Mouse (Mus musculus) brain, embryonic 14.5 days (tissue): ENCODE results near the gene Itga9. TPM values are rescaled to one million over a fixed set of nuclear protein-coding genes. Genes with fewer than 3 reads are reported as not detected.

Experiments used
- DNase-seq: peaks from one replicate; pipeline ENCODE4 v3.0.0-alpha.2; 2011; ENCODE audit warnings: low read depth
- CTCF ChIP-seq: fragments of 200-500 bp; IDR thresholded peaks from 2 replicates; pipeline ENCODE4 v1.5.1; 2012; ENCODE audit warnings: inconsistent platforms, mild to moderate bottlenecking, moderate library complexity, borderline replicate concordance; ENCODE audit not compliant: insufficient read depth, insufficient read length; ENCODE audit errors: extremely low read depth
- POLR2A ChIP-seq: fragments of 200-500 bp; IDR thresholded peaks from 2 replicates; pipeline ENCODE4 v1.6.1; 2012; ENCODE audit warnings: mild to moderate bottlenecking, inconsistent platforms, borderline replicate concordance; ENCODE audit not compliant: poor library complexity, insufficient read depth, insufficient read length, severe bottlenecking; ENCODE audit errors: extremely low read depth
- polyA plus RNA-seq: library from polyadenylated mRNA; depleted of rRNA; stranded (reverse); fragments of >200 nt; gene quantifications from 2 replicates; pipeline ENCODE4 v1.2.3, GENCODE M21; 2012

Gene Itga9
- polyA plus RNA-seq, 1 experiment, result 3.0 TPM

DNA sequence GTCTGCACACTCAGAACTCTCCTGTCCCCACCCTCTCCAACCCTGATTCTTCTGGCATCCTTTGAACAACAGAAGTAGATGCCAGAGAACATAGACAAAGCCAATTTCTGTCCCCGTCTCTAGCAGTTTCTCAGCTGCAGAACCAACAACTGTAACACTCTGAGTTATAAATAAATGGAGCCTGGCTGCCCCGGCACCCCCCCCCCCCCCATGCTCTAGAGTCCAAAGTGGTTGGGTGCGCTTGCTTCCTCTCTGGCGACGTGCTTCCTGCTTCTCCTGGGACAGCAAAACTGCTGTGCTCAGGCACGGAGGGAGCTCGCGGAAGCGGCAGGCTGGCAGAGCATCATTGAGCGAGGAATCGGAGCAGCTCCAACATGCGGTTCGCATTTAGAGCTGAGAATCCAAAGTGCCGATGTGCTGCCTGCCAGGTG is 4.6 kb downstream of the Itga9 start:
- TF ChIP-seq CTCF, result no peak
- DNase-seq, result peak; percentile 69

DNA sequence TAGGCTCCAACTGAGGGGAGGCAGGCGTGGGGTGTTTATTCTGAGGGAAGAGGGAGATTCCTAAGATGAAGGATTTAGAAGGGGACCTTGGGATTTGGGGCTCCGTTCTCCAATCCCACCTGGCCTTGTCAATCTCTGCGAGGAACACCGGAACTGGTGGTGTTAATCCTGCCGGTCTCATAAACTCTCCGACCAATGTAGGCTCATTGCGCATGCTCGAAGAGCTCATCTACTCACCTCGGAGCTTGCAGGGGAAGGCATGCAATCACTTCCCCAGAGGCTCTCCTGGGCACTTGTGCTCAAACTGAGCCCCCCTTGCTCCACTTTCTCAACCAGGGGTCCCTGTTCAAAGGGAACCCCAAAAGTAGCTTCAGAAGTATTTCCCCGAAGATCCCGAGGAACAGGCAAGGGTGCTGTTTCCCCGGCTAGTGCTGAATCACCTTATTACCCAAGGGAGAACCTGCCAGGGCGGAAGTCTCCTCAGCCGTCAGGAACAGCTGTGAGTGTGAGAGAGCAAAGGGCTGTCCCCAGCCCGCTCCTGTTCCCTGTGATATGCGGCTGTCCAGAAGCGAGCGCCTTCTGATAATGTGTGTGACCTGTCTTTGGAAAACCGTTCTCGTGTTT is 5.6 kb downstream of the Itga9 start:
- TF ChIP-seq POLR2A (no peak), CTCF (no peak)
- DNase-seq, result no peak

DNA sequence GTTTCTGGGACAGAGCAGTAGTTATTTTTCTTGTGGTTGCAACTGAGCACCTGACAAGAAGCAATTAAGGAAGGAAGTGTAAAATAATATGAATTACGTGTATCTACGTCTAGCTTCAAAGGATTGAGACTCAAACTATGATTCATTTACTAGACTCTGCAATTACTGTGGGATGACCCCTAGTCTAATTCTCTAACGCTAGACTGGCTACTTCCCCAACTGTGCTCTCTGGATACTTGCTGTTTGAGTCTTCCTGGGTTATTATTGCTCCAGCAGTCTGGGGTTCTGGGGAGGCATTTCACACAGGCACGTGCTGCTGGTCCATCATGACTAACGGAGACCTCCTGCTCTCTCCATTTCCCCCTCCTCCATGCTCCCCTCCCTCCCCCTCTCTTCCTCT is 10.7 kb downstream of the Itga9 start:
- DNase-seq, result no peak
- TF ChIP-seq POLR2A (no peak), CTCF (no peak)

DNA sequence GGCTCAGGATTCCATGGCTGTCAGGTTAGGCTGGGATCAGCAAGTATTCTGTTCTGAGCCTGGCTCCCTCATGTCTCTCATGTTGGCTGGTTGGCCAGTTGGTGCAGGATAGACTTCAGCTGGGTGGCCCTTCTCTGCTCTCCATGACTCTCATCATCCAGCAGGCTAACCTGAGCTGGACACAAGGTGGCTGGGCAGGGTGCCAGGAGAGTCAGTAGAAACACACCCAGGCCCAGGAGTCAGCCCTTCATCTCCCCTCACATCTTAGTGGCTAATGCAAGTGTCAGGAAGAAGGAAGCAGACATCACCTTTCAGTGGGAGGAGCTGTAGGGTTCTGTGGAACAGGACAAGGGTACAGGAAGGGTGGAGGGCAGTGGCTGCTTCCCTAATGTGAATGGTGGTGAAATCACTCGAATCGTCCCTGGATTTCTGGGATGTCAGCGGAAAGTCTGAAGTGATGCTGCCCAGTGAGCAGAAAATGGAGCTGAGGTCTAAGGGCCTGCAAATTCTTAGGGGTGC is 12.3 kb downstream of the Itga9 start:
- TF ChIP-seq POLR2A, result no peak
- TF ChIP-seq CTCF, result no peak
- no peak for DNase-seq

DNA sequence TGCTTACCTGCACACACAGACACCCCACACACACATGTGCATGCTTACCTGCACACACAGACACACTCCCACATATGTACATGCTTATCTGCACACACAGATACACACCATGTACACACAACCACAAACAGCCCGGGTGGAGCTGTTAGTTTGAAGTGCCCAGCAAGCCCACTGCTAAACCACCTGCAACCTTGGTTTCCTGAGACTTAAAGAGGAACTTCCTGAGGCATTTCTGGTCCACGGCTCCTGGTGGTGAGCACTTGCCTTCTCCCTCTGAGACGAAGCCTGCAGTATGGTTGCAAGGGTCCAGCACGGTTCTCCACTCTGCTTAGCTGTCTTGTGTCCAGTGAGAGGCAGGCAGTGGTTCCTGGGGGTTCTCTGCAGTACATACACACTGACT is 14.3 kb downstream of the Itga9 start:
- DNase-seq, result no peak
- TF ChIP-seq POLR2A, result no peak
- TF ChIP-seq CTCF, result no peak

DNA sequence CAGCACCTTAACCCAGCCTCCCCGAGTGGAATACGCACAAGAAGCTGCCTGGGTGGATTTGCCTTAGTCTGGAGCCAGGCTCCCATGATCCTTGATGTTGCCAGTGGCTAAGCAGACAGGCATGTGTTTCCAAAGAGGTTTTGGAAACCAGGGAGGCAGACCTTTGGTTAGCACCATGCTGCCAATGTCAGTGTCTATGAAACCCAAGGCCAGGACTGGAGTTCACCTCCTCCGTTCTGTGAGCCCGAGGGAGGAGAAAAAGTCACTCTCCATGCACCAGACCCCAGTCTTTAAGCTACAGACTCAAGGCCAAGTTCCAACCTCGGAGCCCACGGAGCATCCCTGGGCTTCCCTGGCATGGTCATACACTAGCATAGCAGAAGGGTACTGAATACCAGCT is 15.2 kb downstream of the Itga9 start:
- no peak for DNase-seq
- TF ChIP-seq CTCF (no peak), POLR2A (no peak)

DNA sequence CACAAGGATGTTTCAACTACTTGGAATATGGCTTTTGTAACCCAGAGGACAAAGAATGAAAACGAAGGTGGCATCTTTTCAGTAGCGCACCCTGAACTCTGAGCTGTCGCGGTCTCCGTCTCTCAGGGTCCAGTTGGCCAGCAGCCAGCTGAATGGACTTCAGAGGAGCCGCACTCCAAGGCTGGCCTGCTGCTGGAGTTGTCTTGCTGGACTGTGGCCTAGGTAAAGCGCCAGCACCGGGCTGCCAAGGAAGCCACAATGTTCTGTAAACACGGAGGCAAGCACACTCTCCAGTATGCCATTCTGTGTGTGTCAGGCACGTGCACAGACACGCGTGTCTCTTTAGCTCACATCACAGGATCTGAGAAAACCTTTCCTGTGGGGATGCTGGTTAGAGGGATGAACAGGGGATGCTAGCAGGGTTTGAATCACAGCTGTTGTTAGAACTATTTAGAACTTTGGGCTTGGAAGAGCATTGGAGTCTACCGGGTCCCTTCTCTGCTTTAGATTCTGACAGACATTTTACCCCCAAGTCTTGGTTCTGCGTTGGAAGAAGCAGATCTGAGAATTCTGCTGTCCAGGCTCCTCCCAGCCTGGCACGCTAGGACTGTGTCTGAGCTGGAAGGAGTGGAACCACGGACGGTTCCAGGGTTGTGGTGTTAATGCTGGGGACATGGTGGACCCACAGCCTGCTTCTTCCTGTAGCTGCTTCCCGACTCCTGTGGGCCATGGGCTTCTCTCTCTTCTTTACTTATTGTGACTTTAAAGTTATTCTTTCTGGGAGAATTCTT is 16.1 kb downstream of the Itga9 start:
- DNase-seq, result peak; percentile 29
- TF ChIP-seq POLR2A (no peak), CTCF (no peak)

DNA sequence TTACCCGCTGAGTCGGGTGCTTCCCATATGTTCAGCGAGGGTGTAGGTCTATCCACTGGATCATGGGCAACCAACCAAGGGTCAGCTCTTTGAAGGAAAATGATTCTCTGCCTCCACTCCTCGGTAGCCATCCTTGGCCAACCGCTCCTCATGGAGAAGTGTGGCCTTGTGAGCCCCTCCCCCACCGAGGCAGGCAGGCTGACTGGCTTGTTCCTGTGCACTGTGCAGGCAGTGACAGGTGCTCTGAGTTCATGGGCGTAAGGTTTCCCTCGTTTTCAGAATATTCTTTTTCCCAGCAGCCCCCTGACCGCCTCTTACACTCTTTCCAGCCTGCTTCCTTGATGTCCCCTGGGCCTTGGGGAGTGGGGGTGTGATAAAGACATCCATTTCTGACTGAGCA is 17.0 kb downstream of the Itga9 start:
- TF ChIP-seq CTCF (no peak), POLR2A (no peak)
- no peak for DNase-seq

DNA sequence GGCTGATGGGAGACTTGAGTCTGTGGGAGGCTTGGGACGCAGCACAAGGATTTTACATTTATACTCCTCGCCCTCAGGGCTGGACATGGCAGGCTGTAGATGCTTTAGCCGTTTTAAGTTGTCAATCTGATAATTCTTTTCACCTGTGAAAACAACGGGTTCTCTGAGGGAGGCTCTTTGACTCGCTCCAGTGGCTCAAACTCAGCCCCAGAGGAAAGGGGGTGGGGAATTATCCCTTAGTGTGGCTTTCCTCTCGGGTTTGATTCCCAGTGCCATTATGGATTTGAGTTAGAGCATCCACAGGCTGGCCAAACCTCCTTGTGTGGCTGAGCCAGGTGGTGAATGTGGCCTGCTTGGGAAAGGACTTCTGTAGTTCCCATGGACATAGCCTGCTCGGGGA is 17.7 kb downstream of the Itga9 start:
- TF ChIP-seq CTCF (no peak), POLR2A (no peak)
- no peak for DNase-seq

DNA sequence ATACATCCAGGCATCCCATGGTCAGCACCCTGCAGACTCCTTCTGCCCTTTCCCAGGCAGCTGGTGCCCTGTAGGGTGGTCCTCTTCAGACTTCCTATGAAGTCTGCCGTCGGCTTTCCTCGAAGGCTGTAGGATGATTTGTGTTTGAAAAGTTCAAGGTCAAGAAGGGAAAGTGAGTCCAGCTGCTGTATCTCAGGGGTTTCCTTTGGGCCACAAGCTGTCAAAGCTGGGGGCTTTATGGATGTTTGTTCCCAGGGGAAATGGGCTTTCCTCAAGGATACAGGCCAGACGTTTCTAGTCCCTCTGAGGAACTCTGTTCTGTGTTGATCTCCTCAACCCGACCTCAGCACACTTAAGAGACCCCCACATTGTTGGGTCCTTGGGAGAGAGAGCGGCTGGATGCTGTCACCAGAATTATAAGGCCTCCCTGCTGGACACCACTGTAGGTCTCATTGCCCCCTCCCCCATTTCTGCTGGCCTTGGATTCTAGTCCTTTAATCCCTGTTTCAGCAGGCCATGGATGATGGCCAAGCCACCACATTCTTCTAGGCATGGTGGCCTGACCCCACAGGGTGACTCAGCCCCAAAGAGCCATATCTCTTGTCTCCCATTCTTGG is 23.4 kb downstream of the Itga9 start:
- TF ChIP-seq CTCF, result no peak
- TF ChIP-seq POLR2A, result no peak
- DNase-seq, result no peak

DNA sequence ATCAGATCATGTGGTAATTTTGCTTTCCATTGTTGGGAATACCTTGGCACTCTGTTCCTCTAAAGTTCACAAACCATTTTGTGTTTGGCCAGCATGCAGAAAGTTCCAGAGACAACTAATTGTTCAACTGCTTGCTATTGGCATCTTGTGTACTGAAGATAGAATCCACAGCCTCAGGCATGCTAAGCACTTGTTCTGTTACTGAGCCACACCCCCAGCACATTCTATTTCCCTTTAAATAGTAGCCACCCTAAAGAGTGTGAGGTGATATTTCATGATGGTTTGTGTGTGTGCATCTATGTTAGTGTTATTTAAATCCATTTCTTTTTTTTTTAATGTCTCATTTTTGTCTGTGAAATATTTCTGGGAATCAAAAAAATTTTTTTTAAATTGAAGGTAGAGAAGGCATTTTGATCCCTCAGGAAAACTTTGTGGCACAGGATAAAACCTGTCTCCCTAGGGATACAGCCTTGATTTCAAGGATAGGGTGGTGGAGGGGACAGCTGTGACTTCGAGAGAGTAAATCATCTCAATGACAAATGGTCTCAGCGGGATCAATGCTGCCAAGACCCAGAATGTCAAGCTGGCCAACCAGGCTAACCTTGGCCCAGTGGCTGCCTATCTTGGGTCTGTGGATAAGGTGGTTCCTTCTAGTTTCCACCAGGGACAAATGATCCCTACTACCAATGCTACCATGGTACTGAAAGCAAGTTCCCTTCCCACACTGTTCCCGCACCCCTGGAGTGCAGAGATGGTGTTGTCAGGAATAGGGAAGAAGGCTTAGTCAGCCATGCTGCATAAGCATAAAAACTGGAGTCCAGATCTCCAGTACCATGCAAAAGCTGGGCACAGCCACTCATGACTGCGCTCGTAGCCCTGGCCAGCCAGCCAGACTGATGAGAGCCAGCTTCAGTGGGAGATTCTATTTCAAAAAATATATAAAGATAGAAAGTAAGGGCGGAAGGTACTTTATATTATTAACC is 25.6 kb downstream of the Itga9 start:
- TF ChIP-seq POLR2A (no peak), CTCF (no peak)
- no peak for DNase-seq

DNA sequence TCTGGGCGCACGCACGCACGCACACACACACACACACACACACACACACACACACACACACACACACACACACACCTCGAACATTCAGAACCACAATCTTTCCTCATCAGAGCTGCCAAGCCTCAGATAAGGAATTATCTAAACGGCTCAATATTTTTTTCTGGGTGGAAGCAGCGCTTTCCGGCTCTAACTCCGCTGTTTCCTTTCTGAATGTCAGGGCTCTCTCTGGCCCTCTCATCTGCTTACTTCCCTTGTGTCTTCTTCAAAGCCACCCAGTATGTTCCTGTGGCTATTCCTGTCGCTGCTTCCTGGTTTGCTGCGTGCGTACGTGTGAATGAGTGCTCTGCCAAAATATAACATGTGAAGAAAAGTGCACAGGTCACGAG is 26.3 kb downstream of the Itga9 start:
- TF ChIP-seq CTCF, result no peak
- no peak for TF ChIP-seq POLR2A
- no peak for DNase-seq
